Mouse (Mus musculus): ENCODE results near the gene Arid1b. TPM values are rescaled to one million over a fixed set of nuclear protein-coding genes. Genes with fewer than 3 reads are reported as not detected.

Gene Arid1b
- total RNA-seq, 1 experiment, result 9.2 TPM

DNA sequence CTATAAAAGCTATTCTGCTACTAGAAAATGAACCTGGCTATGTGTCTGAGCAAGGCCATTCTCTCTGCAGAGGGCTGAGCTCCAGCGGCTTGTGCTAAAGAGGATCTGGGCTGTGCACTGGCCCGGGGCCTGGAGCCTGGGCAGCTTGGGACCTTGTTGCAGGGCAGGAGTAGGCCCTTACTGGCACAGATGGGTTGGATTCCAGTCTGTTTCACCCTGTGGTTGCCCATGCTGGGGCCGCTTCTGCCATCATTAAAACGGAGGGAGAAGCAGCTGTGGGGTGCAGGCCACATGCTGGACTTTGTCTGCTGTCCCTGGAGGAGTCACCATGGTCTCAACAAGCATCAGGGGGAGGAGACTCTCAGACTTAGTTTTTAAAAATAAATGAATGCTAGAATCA is 303.4 kb downstream of the Arid1b start:
- TF ChIP-seq ZNF384 (IDR thresholded peaks at IDR 0.05; ENCODE audit: low read depth, low read length), result no peak
- no peak for TF ChIP-seq MAFK (IDR thresholded peaks at IDR 0.05; ENCODE audit: insufficient read depth, low read depth, low read length)
- TF ChIP-seq ZC3H11A (IDR thresholded peaks at IDR 0.05; ENCODE audit: borderline replicate concordance, low read depth, low read length), result no peak
- no peak for DNase-seq (ENCODE audit: low read depth, low spot score)
- Histone ChIP-seq H3K36me3 (ENCODE audit: control insufficient read depth, insufficient read depth, low read length, poor library complexity, severe bottlenecking) (no peaks in the 10 kb centered on the region), H3K4me3 (ENCODE audit: insufficient read depth in 1 of 2, low read depth in 1 of 2, low read length in 2 of 2, poor library complexity in 1 of 2, severe bottlenecking in 1 of 2) (no peak overlapping the region), H3K9me3 (ENCODE audit: control insufficient read depth, insufficient read depth, low read depth, low read length) (no peaks in the 10 kb centered on the region), H3K4me1 (ENCODE audit: control insufficient read depth in 2 of 2, insufficient read depth in 2 of 2, low read length in 2 of 2, poor library complexity in 1 of 2) (no peaks in the 10 kb centered on the region), H3K9ac (ENCODE audit: insufficient read depth, low read depth, low read length, poor library complexity, severe bottlenecking) (no peak overlapping the region), H3K27ac (ENCODE audit: insufficient read depth, low read depth, low read length, poor library complexity, severe bottlenecking) (no peak overlapping the region)
- in situ Hi-C loops (cut with MboI; ENCODE audit: low sequenced_read_pairs in 2 of 2, unreplicated experiment in 2 of 2), result no loop called here

DNA sequence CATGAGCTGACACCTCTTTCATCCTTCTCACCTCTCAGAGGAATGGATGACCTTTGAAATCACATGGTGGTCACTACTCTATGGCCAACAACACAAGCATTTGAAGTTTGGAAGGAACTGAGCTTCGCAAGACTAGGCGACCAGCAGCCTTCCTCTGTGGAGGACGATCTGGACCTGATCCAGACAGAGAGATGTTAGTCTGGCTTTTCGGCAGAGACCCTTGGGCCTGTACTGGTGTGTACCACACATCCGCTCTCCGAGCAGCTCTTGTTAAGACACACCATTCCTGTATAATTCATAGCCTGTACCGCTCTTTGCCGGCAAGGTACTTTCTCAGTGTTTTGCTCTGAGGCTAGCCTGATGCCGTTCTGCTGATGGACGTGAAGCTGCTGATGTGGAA is 303.9 kb downstream of the Arid1b start:
- in situ Hi-C loops (cut with MboI; ENCODE audit: low sequenced_read_pairs in 2 of 2, unreplicated experiment in 2 of 2), result no loop called here

GRCm38 (mm10) chr17:5298891-5299559 is 304.9 kb downstream of the Arid1b start:
- no peak for TF ChIP-seq HCFC1 (IDR thresholded peaks at IDR 0.05; ENCODE audit: borderline replicate concordance, insufficient read depth, low read length)
- TF ChIP-seq CHD2 (IDR thresholded peaks at IDR 0.05; ENCODE audit: low read depth, low read length), result no peak
- TF ChIP-seq ZC3H11A (IDR thresholded peaks at IDR 0.05; ENCODE audit: borderline replicate concordance, low read depth, low read length), result no peak
- TF ChIP-seq ZNF384 (IDR thresholded peaks at IDR 0.05; ENCODE audit: low read depth, low read length), result no peak
- no peak for TF ChIP-seq MAFK (IDR thresholded peaks at IDR 0.05; ENCODE audit: insufficient read depth, low read depth, low read length)
- no peak for DNase-seq (ENCODE audit: low read depth, low spot score)
- in situ Hi-C loops (cut with MboI; ENCODE audit: low sequenced_read_pairs in 2 of 2, unreplicated experiment in 2 of 2), result no loop called here
- H3K9ac ChIP-seq (ENCODE audit: insufficient read depth, low read depth, low read length, poor library complexity, severe bottlenecking), result no peak overlapping the region
- no peak overlapping the region for H3K4me3 ChIP-seq (ENCODE audit: insufficient read depth in 1 of 2, low read depth in 1 of 2, low read length in 2 of 2, poor library complexity in 1 of 2, severe bottlenecking in 1 of 2)
- H3K9me3 ChIP-seq (ENCODE audit: control insufficient read depth, insufficient read depth, low read depth, low read length), result no peaks in the 10 kb centered on the region
- H3K4me1 ChIP-seq (ENCODE audit: control insufficient read depth in 2 of 2, insufficient read depth in 2 of 2, low read length in 2 of 2, poor library complexity in 1 of 2), result no peaks in the 10 kb centered on the region
- H3K27ac ChIP-seq (ENCODE audit: insufficient read depth, low read depth, low read length, poor library complexity, severe bottlenecking), result no peak overlapping the region
- H3K36me3 ChIP-seq (ENCODE audit: control insufficient read depth, insufficient read depth, low read length, poor library complexity, severe bottlenecking), result no peaks in the 10 kb centered on the region

More for the DNA sequence above, 303.9 kb downstream of the Arid1b start:
- Histone ChIP-seq H3K9me3 (ENCODE audit: control insufficient read depth, insufficient read depth, low read depth, low read length) (no peaks in the 10 kb centered on the region), H3K9ac (ENCODE audit: insufficient read depth, low read depth, low read length, poor library complexity, severe bottlenecking) (no peak overlapping the region), H3K4me3 (ENCODE audit: insufficient read depth in 1 of 2, low read depth in 1 of 2, low read length in 2 of 2, poor library complexity in 1 of 2, severe bottlenecking in 1 of 2) (no peak overlapping the region), H3K4me1 (ENCODE audit: control insufficient read depth in 2 of 2, insufficient read depth in 2 of 2, low read length in 2 of 2, poor library complexity in 1 of 2) (no peaks in the 10 kb centered on the region), H3K27ac (ENCODE audit: insufficient read depth, low read depth, low read length, poor library complexity, severe bottlenecking) (no peak overlapping the region), H3K36me3 (ENCODE audit: control insufficient read depth, insufficient read depth, low read length, poor library complexity, severe bottlenecking) (no peaks in the 10 kb centered on the region)
- no peak for DNase-seq (ENCODE audit: low read depth, low spot score)
- TF ChIP-seq ZNF384 (IDR thresholded peaks at IDR 0.05; ENCODE audit: low read depth, low read length), result no peak
- TF ChIP-seq MAFK (IDR thresholded peaks at IDR 0.05; ENCODE audit: insufficient read depth, low read depth, low read length), result no peak
- TF ChIP-seq ZC3H11A (IDR thresholded peaks at IDR 0.05; ENCODE audit: borderline replicate concordance, low read depth, low read length), result no peak

- peaks cover 4% of the 10 kb centered on the region; the same call in 1 of the 2 replicates for H3K36me3 ChIP-seq (ENCODE audit: control insufficient read depth, insufficient read depth, low read length, poor library complexity, severe bottlenecking)
- no peak overlapping the region for H3K9ac ChIP-seq (ENCODE audit: insufficient read depth, low read depth, low read length, poor library complexity, severe bottlenecking)
- H3K27ac ChIP-seq (ENCODE audit: insufficient read depth, low read depth, low read length, poor library complexity, severe bottlenecking), result no peak overlapping the region
- H3K4me3 ChIP-seq (ENCODE audit: insufficient read depth in 1 of 2, low read depth in 1 of 2, low read length in 2 of 2, poor library complexity in 1 of 2, severe bottlenecking in 1 of 2), result no peak overlapping the region
- no peaks in the 10 kb centered on the region for H3K4me1 ChIP-seq (ENCODE audit: control insufficient read depth in 2 of 2, insufficient read depth in 2 of 2, low read length in 2 of 2, poor library complexity in 1 of 2)
- in situ Hi-C loops (cut with MboI; ENCODE audit: low sequenced_read_pairs in 2 of 2, unreplicated experiment in 2 of 2), result no loop called here
- H3K9me3 ChIP-seq (ENCODE audit: control insufficient read depth, insufficient read depth, low read depth, low read length), result no peaks in the 10 kb centered on the region
- no peak for DNase-seq (ENCODE audit: low read depth, low spot score)
- TF ChIP-seq HCFC1 (IDR thresholded peaks at IDR 0.05; ENCODE audit: borderline replicate concordance, insufficient read depth, low read length), result no peak
- TF ChIP-seq ZNF384 (IDR thresholded peaks at IDR 0.05; ENCODE audit: low read depth, low read length), result no peak
- no peak for TF ChIP-seq CHD2 (IDR thresholded peaks at IDR 0.05; ENCODE audit: low read depth, low read length)
- TF ChIP-seq MAFK (IDR thresholded peaks at IDR 0.05; ENCODE audit: insufficient read depth, low read depth, low read length), result no peak
- TF ChIP-seq ZC3H11A (IDR thresholded peaks at IDR 0.05; ENCODE audit: borderline replicate concordance, low read depth, low read length), result no peak
Measured at GRCm38 (mm10) chr17:5302971-5303746, 309.0 kb downstream of the Arid1b start.

Measured in ES-E14 (cell line).